Mouse (Mus musculus) bone marrow macrophage, adult 2 months (primary cell): ENCODE measurements around the gene BC051019.
A peak's percentile ranks its signal among the peaks of the same experiment; 100 is the strongest.

Experiments used
- CTCF ChIP-seq: IDR thresholded peaks from 2 replicates; pipeline ENCODE4 v1.5.1; 2012; ENCODE audit warnings: low read depth, mild to moderate bottlenecking, low read length, moderate library complexity
- POLR2A ChIP-seq: IDR thresholded peaks from 2 replicates; pipeline ENCODE4 v1.6.1; 2012; ENCODE audit warnings: mild to moderate bottlenecking, low read depth, low read length, borderline replicate concordance

- TF ChIP-seq CTCF, result no peak
- TF ChIP-seq POLR2A, result peak; percentile 55; the same call in 1 of the 2 replicates
These were observed 27.9 kb upstream of the BC051019 start for GRCm38 (mm10) chr7:109751427-109752007.
